Mouse (Mus musculus) 3T3-L1 (cell line): ENCODE data around the gene Mdga2.
A peak's percentile ranks its signal among the peaks of the same experiment; 100 is the strongest.

ENCODE experiments used
- DNase-seq: peaks from one replicate; pipeline ENCODE4 v3.0.0-alpha.2; 2015; ENCODE audit warnings: low read depth, low spot score

The Mdga2 gene

DNA sequence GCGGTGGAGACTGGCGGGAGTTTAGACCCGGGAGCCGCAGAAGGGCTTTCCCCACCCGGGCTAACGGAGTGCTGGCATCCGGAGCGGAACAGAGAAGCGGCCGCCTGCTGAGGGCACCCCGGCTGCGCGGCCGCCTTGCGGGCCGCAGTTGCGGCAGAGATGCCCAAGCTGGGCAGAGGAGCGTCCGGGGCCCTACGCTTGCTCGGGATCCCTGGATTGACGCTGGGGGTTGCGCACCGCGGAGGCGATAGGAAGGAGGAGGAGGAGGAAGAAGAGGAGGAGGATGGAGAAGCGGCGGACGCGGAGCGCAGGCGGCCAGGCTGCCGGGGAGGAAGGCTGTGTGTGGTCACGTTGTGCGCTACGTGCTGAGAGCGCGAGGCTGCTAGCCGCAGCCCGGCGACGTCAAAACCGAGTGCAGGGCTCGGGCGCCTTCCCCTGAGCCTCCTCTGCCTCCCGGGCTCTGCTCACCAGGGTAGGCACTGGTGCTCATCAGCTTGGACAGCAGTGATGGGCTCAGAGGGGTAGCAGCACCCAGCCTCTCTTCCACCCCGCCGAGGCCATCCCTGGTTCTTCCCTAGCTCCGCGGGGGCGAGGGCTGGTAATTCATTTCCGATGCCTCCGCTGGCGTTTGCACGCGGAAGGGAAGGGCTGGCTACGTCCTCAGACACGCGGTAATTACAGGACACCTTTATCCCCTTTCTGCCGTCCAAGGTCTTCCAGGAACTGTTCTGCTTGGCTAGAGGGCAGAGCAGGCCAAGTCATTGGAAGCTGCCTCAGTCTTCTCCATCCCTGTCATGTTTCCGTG is at the start of gene Mdga2:
Mdga2 (minus strand) TSS at position 329 of the 805 bp plus-strand sequence.
- DNase-seq, result no peak

DNA sequence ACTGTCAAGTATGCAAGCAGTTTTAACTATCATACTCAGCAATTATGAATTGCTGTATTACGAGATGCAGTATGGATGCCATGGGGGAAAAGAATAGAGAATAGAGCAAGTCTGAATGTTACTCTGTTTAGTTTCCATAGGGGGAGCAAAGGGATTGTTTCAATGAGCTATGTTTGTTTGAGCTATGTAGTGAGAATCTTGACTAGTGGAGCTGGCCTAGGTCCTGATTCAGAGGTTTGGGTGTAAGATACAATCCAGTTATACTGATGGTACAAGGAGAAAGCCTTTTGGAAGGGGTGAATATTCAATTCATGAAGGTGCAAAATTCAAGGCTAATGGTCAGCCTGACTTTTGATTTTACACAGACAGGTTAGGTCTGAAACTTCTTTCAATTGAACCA is 45.1 kb upstream of the Mdga2 start:
- peak; percentile 54 for DNase-seq

DNA sequence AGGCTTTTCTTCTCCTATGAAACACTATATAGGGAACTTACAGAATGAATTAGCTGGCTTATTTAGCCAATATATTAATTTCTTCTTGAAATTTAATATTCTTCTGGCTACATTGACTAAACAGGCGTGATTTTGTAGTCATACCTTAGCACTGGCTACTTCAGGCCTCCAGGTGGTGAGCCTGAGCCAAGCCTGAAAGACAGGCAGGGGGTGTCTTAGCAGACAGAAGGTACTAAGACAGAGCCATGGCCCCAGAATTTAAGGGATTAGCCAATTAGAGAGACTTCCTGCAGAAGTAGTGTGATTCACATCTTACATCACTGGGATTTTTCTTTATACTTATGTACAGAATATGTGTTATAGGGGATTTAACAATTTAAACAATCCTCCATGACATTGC is 1.2 kb upstream of the Mdga2 start:
- no peak for DNase-seq

DNA sequence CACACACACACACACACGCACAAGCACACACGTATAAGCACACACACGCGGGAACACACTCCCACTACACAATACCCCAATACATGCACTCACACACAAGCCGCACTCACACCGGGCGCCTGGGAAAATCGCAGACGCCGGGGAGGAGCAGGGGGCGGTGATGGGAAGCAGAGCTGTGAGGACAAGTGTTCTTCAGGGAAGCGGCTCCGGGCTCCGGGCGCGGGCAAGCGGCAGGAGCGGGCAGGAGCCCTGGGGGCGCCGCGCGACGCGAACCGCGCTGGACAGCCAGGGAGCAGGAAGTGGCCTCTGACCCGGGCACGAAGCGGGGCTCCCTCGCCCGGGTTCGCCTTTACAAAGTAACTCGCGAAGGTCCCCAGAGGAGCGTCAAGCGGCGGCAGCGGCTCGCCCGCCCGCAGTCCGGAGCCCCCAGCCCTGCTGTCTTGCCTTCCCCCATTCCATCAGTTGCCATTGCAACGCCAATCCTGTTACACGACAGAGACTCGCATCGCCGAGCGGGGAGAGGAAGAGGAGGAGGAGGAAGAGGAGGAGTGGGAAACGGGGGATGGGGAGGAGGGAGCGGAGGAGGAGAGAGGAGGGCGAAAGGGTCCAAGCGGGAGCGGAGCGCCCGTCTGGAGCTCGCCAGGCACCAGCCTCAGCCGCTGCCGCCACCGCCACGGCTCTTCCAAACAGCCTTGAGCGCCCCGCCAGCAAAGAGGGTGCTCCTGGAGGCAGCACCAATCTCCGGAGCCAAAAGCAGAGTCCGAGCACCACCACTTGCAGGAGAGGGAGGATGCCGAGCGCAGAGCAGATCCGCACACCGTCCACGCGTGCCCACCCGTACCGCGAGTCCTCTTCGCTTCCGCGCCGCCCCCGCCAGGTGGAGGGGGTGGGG is 774 bp downstream of the Mdga2 start:
- no peak for DNase-seq

DNA sequence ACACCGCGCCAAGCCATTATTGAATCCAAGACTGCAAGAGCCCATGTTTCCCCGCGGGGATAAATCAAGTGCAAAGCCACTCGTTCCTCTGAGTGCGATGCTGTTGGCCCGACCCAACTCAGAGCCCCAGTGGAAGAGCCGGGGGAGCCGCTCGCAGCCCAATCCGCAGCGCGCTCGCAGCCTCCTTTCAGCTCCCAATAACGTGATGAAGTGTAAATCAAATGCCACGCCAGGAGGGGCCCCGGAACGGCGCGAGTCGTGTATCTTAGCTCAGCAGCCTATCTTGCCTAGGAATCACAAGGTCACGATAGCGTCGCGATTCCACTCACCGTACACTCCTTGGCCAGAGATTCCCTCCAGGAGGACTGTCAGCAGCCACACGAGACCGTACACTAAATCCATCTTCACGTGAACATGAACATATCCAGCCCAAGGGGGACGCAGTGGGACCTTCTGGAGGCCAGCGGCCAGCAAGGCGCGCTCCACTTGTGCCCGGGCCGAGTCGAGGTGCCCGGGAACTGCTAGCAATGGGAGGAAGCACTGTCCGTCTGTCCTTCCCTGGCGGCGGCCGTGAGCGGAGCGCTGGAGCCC is 1.6 kb downstream of the Mdga2 start:
- no peak for DNase-seq

DNA sequence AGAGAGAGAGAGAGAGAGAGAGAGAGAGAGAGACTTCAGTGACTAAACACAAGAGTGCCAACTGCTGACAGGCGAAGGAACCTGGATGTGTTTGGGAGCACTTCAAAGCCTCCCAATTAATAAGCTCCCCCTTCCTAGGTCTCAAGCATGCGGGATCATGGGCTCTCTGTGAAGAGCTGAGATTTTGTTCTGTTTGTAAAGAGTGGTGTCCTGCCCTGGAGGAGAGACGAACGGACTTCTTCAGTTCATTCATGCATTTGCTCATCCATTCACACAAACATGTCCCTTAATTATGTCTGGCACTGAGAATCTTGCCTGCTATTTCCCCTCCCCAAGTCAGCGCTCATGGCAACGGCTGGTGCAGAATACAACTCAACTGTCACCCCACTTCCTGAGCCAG is 2.3 kb downstream of the Mdga2 start:
- DNase-seq, result no peak

DNA sequence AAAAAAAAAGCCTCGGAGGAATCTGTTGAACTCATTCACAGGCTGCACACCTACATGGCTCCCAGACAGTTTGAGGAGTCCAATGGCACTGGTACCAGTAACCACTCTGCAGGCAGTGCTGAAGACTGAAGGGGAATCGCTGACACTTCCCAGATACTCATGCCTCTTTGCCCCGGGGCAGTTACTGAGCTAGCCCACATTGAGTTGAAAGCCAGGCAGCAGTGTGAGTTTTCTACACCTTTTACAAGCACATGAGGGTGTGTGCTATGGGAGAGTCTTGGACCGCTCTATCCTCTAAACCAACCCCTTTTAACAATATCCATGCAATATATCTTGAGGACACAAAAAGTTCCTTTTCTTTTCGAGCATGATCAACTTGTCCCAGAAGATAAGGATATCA is 2.8 kb downstream of the Mdga2 start:
- no peak for DNase-seq

DNA sequence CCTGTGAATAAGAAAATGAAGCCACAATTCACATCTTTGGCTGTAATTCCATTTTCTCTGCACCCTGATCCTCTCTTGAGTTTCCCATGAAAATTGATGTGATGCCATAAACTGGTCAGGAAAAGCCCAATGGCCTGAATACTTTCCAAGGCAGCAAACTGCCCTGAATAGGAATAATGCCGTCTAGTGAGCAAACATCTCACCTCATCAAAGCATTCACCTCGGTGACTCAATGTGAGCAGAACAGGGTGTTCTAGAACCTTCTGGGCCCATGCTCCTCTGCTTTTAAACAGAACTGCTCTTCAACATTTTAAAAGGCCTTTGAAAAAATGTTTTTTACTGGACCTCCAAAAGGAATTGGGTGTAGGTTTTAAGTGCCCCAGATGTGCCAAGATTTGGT is 9.5 kb downstream of the Mdga2 start:
- no peak for DNase-seq

DNA sequence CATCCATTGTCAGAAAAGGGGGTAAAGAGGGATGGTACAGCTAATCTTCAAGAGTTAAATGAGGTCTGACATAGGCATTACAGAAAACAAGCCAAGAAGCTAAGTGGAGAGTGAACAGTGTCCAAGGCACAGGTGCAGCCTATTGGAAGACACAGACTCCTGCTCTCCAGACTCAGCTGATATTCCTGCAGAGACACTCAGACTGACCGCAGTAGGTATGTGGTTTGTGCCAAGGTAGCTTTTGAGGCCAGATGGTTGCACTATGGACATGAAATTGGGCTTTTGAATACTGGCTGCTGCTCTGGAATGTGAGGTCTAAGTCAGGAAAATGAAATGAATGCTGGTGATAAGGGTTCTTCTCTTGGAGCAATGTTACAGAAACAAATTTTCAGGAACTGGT is 44.2 kb downstream of the Mdga2 start:
- no peak for DNase-seq

DNA sequence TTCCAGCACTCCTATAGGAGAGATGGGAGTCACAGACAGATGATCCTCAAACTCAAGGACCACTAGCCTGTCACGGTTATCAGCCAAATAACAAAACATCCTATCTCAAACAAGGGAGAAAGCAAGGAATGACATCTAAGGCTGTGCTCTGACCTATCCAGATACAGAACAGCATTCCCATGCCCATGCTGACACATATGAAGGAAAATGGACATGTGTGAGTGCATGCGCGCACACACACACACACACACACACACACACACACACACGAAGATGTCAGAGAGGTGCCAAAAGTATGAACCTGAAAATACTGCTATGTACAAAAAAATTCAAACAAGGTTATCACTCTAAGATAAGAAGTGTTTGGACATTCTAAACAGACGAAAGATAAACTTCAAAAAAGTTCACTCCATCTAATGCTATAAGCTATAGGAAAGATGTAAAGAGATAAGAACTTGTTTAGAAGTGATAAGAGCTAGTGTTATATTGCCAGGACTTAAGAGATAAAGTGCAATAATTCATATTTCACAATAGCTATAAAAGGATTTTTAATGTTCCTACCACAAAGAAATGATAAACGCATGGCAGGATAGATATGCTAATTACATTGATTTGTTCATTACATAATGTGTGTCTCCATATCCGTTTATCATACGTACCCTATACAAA is 65.6 kb downstream of the Mdga2 start:
- no peak for DNase-seq

DNA sequence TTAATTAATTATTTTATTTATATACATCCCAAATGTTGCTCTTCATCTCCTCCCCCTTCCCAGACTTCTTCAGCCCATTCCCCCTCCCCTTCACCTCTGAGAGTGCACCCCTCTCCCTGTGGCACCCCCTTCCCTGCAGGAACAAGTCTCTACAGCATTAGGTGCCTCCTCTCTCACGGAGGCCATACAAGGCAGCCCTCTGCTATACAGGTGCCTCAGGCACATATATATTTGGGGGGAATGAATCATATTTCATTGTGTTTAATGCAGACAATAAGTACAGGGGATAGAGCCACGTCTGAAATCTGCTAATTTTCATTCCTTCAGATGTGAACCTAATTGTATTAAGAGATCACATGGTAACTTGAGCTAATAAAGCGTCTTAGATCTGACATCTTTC is 69.3 kb downstream of the Mdga2 start:
- DNase-seq, result no peak

DNA sequence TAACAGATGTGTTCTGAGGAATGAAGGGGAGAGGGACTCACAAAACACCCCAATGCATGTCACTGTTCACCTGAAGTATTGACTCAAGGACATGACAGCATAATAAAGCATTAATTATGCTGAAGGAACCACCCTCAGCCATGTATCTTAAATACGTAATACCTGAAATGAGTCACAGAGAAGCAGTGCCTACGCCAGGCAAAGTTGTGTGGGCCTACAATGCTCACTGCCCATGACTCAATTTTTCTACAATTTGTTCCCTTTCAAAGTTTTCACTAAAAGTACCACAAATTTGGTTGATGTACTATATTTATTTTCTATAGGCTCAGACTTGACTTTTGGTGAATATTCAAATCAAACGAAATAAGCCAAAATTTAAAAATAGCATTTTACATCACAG is 80.7 kb downstream of the Mdga2 start:
- DNase-seq, result no peak

DNA sequence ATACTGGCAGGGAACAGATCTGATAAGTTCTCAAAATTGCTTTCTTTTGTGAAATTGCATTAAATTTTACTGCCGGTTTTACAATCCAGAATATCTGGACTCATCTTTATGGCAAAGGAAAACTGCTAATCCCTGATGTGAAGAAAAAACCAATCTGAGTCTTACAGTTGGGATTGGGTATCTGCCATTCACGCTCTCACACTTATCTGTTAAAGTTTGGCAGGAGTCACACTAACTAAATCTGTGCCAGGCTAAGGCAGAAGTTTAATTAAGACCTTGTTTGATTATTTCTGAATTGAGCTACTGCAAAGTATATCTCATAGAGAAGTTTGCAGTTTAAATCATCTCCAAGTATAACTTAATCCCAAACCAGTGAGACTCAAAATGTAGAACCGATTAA is 82.2 kb downstream of the Mdga2 start:
- no peak for DNase-seq

DNA sequence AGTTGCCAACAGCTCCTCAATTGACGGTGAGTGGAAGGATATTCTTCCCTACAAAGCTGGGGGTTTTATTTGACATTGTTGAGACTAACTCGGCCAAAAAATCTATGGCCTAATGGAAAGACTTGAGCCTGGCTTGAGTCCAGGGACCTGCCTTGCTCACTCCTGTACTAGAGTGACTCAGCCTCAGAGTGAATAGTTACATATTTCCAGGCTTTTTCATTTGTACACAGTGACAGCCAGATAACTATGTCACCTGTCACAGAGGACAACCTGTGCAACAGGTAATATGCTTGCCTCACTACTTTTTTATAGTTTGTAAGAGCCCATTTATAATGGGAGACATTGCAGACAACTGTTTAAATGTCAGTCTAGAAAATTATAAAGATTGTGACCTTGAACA is 94.9 kb downstream of the Mdga2 start:
- DNase-seq, result no peak

DNA sequence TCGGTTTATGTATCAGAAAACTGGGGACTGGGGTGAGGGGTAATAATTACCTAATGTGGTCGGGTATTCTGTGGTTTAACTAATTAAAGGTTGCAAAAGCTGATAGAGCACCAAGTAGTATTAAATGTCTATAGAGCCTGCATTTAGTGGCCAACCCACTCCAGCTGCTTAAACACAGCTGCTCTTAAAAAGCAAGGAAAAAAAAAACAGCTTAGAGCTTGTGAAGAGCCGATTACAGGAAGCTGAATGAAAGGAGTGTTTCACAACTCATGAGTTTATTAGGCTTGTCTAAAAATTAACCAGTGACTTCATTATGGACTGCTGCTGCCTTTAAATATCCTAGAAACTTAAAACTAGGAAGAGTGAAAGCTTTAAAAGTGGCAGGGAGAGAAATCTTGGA is 98.5 kb downstream of the Mdga2 start:
- no peak for DNase-seq

DNA sequence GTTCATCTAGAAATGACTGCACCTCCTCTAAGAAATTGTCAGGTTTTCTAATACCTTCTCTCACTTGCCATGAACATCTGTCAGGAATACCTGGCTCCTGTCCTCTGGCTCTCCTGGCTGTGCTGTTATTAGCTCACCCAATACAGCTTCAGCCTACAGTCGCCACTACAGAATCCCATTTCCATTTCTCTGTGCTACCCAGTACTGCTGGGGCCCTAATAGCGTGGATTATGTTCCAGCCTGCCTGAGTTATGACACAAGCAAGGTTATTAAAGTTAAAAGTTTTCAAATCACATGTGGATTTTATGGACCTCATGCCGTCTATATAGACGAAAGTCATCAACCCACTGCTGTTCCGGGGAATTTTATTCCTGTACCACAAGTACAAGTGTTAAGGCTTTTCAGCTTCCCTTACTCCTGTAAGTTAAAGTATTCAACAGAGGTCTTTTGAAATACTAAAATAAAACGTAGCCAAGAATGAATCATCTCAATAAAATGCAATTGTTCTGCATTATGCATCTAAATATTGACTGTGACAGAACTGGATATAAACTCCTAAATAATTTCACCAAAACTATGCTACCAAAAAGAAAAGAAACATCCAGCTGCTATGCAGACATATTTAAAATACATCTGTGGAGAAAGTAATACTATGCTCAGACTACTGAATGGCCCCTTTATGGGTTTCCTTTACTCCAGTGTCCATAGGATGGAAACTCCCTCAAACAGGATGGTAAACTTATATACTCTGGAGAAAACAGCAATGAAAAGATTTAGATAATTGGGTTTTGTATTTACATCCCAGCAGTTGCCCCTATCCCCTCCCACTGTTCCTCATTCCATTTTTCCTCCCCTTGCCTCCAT is 103.5 kb downstream of the Mdga2 start:
- DNase-seq, result no peak

DNA sequence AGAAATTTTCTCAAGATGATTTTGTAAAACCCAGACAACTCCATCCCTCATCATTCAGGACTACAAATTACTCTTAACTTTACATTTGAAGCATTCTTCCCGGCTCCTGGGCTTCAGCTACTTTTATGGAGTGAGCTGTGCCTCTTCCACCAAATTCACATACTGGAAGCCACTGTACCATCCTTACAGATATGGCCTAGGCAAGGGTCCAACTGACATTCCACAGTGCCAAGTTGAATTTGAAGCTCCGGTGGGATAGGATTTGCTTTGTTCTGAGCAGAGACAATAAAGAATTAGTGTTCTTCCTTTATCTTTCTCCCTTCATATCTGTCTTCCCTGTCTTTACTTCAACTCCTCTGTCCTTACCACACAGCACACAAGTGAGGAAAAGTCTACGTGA is 118.2 kb downstream of the Mdga2 start:
- no peak for DNase-seq

DNA sequence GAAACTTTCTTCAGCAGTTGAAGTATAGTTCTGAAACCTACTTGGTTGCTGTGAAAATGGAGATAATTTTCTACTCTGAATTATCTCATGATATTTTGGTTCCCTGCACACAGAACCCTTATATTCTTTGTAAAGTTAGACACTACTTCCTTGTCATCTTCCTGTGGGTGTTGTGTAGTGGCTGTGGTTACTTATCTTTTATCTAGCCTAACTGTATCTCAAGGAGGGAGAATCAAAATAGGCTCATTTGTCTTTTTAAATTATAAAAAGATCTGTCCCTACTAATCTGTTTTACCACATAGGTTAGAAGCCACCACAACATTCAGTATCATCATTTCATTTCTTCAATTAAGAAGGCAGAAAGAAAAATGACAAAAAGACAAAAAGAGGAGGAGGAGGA is 127.9 kb downstream of the Mdga2 start:
- no peak for DNase-seq

DNA sequence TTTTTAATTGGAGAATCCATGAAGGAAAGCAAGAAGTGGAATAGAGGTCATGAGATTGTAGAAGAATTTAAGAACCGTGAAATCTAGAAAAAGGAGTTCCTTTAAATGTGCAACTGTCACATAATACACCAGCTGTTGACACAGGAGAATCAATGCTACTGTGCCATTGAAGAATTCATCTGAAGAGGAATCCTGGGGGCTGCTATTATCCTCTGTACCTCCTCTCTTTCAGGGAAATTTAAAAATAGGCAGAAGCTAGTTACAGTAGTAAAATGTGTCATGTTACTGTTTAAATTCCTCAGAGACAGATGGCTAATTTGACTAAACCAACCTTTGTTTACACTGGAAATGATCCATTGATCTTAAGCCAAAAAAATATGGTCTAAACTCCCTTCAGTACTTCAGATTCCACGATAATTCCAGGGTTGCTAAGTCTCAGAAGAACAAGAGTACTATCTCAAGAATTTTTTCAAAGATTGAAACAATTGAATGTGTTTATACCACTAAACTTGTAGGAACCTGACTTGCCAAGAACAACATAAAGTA is 131.9 kb downstream of the Mdga2 start:
- peak; percentile 15 for DNase-seq

DNA sequence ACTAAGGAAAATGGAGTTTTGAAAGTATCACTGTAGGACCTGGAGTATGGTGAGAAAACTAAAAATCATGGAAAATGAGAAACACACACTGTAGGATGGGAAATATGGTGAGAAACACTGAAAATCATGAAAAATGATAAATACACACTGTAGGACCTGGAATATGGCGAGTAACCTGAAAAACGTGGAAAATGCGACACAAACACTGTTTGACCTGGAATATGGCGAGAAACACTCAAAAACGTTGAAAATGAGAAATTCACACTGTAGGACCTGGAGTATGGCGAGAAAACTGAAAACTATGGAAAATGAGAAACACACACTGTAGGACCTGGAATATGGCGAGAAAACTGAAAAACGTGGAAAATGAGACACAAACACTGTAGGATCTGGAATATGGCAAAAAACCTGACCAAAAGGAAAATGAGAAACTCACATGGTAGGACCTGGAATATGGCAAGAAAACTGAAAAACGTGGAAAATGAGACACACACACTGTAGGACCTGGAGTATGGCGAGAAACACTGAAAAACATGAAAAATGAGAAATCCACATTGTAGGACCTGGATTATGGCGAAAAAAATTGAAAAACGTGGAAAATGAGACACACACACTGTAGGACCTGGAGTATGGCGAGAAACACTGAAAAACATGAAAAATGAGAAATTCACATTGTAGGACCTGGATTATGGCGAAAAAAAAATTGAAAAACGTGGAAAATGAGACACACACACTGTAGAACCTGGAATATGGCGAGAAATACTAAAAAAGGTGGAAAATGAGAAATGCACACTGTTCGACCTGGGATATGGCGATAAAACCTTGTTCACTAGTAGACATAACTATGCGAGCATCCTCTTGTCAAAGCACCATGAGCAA is 163.0 kb downstream of the Mdga2 start:
- peak; percentile 26 for DNase-seq
